Mouse (Mus musculus) left cerebral cortex, postnatal 36 days (tissue): ENCODE data around the gene Gsto2. TPM values are rescaled to one million over a fixed set of nuclear protein-coding genes. Genes with fewer than 3 reads are reported as not detected.
A peak's percentile ranks its signal among the peaks of the same experiment; 100 is the strongest.

Experiments
- DNase-seq, 2 experiments: peaks; one replicate each; pipeline ENCODE4 v3.0.0; 2021 to 2022; ENCODE audit warnings: low spot score in 2 of 2, mixed read lengths in 1 of 2
- intact Hi-C: fragments of 180-260 bp; cut with DNase I; formaldehyde crosslinking; loops from one replicate; pipeline ENCODE4 v1.15.1; 2025
- total RNA-seq, 2 experiments: library from RNA; stranded (reverse); gene quantifications; 2 replicates each; pipeline ENCODE4 v1.2.3; 2021

Gene Gsto2
- total RNA-seq, 2 experiments from 2014 or later, result 2.2 to 2.7 TPM

GRCm38 (mm10) chr19:47854796-47855783 lies 10.2 kb upstream of the Gsto2 start, which contains the start of gene Gsto1:
TSS of gene Gsto1 (plus strand) at chr19:47854970.
- intact Hi-C loops, result no loop called here
- DNase-seq, result peak; percentile 88 to 89

GRCm38 (mm10) chr19:47857957-47858942 lies 7.1 kb upstream of the Gsto2 start:
- DNase-seq, result no peak
- intact Hi-C loops, result no loop called here

GRCm38 (mm10) chr19:47859180-47859579 lies 6.2 kb upstream of the Gsto2 start:
- intact Hi-C loops, result no loop called here

GRCm38 (mm10) chr19:47862581-47862980 lies 2.8 kb upstream of the Gsto2 start:
- no peak for DNase-seq
- intact Hi-C loops, result no loop called here

More at GRCm38 (mm10) chr19:47859180-47859579, 6.2 kb upstream of the Gsto2 start:
- no peak for DNase-seq

- no peak for DNase-seq
- intact Hi-C loops, result no loop called here
Measured at GRCm38 (mm10) chr19:47864051-47864450, 1.3 kb upstream of the Gsto2 start.

- DNase-seq, result no peak
- intact Hi-C loops, result no loop called here
Measured at GRCm38 (mm10) chr19:47864721-47865120, 613 bp upstream of the Gsto2 start.

- intact Hi-C loops, result no loop called here
- no peak for DNase-seq
Measured at GRCm38 (mm10) chr19:47867628-47868175, 2.4 kb downstream of the Gsto2 start.

- DNase-seq, result no peak
- intact Hi-C loops, result no loop called here
Measured at GRCm38 (mm10) chr19:47868951-47869350, 3.6 kb downstream of the Gsto2 start.

- intact Hi-C loops, result no loop called here
- no peak for DNase-seq
Measured at GRCm38 (mm10) chr19:47869516-47869915, 4.2 kb downstream of the Gsto2 start.

- intact Hi-C loops, result no loop called here
- no peak for DNase-seq
Measured at GRCm38 (mm10) chr19:47870102-47870666, 4.8 kb downstream of the Gsto2 start.

- intact Hi-C loops, result no loop called here
- DNase-seq, result no peak
Measured at GRCm38 (mm10) chr19:47871515-47871914, 6.2 kb downstream of the Gsto2 start.

- intact Hi-C loops, result no loop called here
- DNase-seq, result no peak
Measured at GRCm38 (mm10) chr19:47876252-47876651, 10.9 kb downstream of the Gsto2 start.

GRCm38 (mm10) chr19:47881538-47881937 lies 16.2 kb downstream of the Gsto2 start:
- intact Hi-C loops, result no loop called here
- DNase-seq, result no peak

GRCm38 (mm10) chr19:47882151-47882881 lies 17.0 kb downstream of the Gsto2 start:
- DNase-seq, result peak; percentile 64 to 65
- intact Hi-C loops, result loop anchor here (2.0 kb wide), 1 partner anchor 50 kb away; no protein-coding TSS in a partner anchor

GRCm38 (mm10) chr19:47882882-47883254 lies 17.5 kb downstream of the Gsto2 start:
- intact Hi-C loops, result loop anchor here (2.0 kb wide), 1 partner anchor 50 kb away; no protein-coding TSS in a partner anchor
- no peak for DNase-seq

- no peak for DNase-seq
- intact Hi-C loops, result no loop called here
Measured at GRCm38 (mm10) chr19:47884296-47885085, 19.2 kb downstream of the Gsto2 start.

- no peak for DNase-seq
- intact Hi-C loops, result no loop called here
Measured at GRCm38 (mm10) chr19:47885191-47885743, 19.9 kb downstream of the Gsto2 start.

GRCm38 (mm10) chr19:47885886-47886285 lies 20.6 kb downstream of the Gsto2 start:
- no peak for DNase-seq
- intact Hi-C loops, result no loop called here
